Mouse (Mus musculus) lung, adult 2 months (tissue): Measurements from ENCODE around the gene Itga7.

Experiments
- CTCF ChIP-seq: fragments of 200-500 bp; IDR thresholded peaks from 2 replicates; pipeline ENCODE4 v1.5.1; 2011; ENCODE audit warnings: mild to moderate bottlenecking, low read length, control low read depth; ENCODE audit not compliant: insufficient read depth
- POLR2A ChIP-seq: fragments of 200-500 bp; IDR thresholded peaks from 2 replicates; pipeline ENCODE4 v1.6.1; 2011; ENCODE audit warnings: low read depth, mild to moderate bottlenecking, control low read depth, low read length, borderline replicate concordance; ENCODE audit errors: extremely low read depth

- TF ChIP-seq POLR2A (no peak), CTCF (no peak)
Observed at GRCm38 (mm10) chr10:128923935-128924334, 9.7 kb upstream of the Itga7 start, which contains the start of gene Bloc1s1.
